Mouse (Mus musculus) CD4-positive, CD25-positive, alpha-beta regulatory T cell, adult 4 months (primary cell): ENCODE data around the gene Stk40. TPM values are rescaled to one million over a fixed set of nuclear protein-coding genes. Genes with fewer than 3 reads are reported as not detected.
"Not testable (repeated sequence)": the region's sequence is repeated elsewhere in the genome, so short reads cannot be mapped to it uniquely, and the experiment has no call there.

ENCODE experiments used
- ATAC-seq: one replicate; pipeline ENCODE4 v1.8.0; 2017
- polyA plus RNA-seq, 2 experiments: library from polyadenylated mRNA; unstranded; fragments of 100-300 nt; shearing (Covaris generic); gene quantifications; one replicate each; pipeline ENCODE4 v1.2.1; 2017

Gene Stk40
- polyA plus RNA-seq, 2 experiments from 2014 or later, result 11.4 to 23.2 TPM

- no peak for ATAC-seq
Measured at GRCm38 (mm10) chr4:126156617-126157016, 52.9 kb downstream of the Stk40 start.

GRCm38 (mm10) chr4:126157562-126157961, 53.8 kb downstream of the Stk40 start:
- peak; percentile 35 for ATAC-seq

GRCm38 (mm10) chr4:126159455-126159854, 55.7 kb downstream of the Stk40 start:
- ATAC-seq, result no peak

- no peak for ATAC-seq
Measured at GRCm38 (mm10) chr4:126160981-126161380, 57.2 kb downstream of the Stk40 start.

- no peak for ATAC-seq
Measured at GRCm38 (mm10) chr4:126161456-126161855, 57.7 kb downstream of the Stk40 start.

- ATAC-seq, result no peak
Measured at GRCm38 (mm10) chr4:126161986-126162385, 58.2 kb downstream of the Stk40 start.

GRCm38 (mm10) chr4:126162544-126163066, 58.8 kb downstream of the Stk40 start:
- peak; percentile 92 for ATAC-seq

- peak; percentile 35 for ATAC-seq
Measured at GRCm38 (mm10) chr4:126163067-126163659, 59.4 kb downstream of the Stk40 start, which contains the start of gene Sh3d21. TSS of gene Sh3d21 (minus strand) at chr4:126163491.

- no peak for ATAC-seq
Measured at GRCm38 (mm10) chr4:126163685-126164084, 59.9 kb downstream of the Stk40 start.

GRCm38 (mm10) chr4:126165092-126165491, 61.3 kb downstream of the Stk40 start:
- ATAC-seq, result not testable (repeated sequence)

- ATAC-seq, result no peak
Measured at GRCm38 (mm10) chr4:126166084-126166483, 62.3 kb downstream of the Stk40 start.

- no peak for ATAC-seq
Measured at GRCm38 (mm10) chr4:126168851-126169250, 65.1 kb downstream of the Stk40 start.

GRCm38 (mm10) chr4:126170737-126171136, 67.0 kb downstream of the Stk40 start:
- not testable (repeated sequence) for ATAC-seq

GRCm38 (mm10) chr4:126173800-126174199, 70.0 kb downstream of the Stk40 start:
- no peak for ATAC-seq

- not testable (repeated sequence) for ATAC-seq
Measured at GRCm38 (mm10) chr4:126175980-126176379, 72.2 kb downstream of the Stk40 start.

GRCm38 (mm10) chr4:126181170-126181957, 77.6 kb downstream of the Stk40 start:
- peak; percentile 96 for ATAC-seq

GRCm38 (mm10) chr4:126183034-126183433, 79.3 kb downstream of the Stk40 start:
- ATAC-seq, result no peak

GRCm38 (mm10) chr4:126187096-126187495, 83.3 kb downstream of the Stk40 start:
- no peak for ATAC-seq

Other genes with a start within 250 kb of the Stk40 start
- not detected for gene Csf3r, start 79.4 kb upstream of the Stk40 start, polyA plus RNA-seq
- 10 to 100 TPM; 49.0 to 58.9 TPM for gene Mrps15, start 57.0 kb upstream of the Stk40 start, polyA plus RNA-seq
- under 1 TPM in 1 of 2 experiments, not detected in 1; 0.70 TPM for gene Oscp1, start 45.4 kb upstream of the Stk40 start, polyA plus RNA-seq
- gene Lsm10, start 7.3 kb upstream of the Stk40 start, polyA plus RNA-seq, result 10 to 100 TPM; 68.6 to 76.0 TPM
- gene Eva1b, start 43.8 kb downstream of the Stk40 start, polyA plus RNA-seq, result 10 to 100 TPM; 10.5 to 12.7 TPM
- 1 to 10 TPM in 1 of 2 experiments, under 1 TPM in 1; 0.56 to 1.2 TPM for gene Sh3d21, start 59.5 kb downstream of the Stk40 start, polyA plus RNA-seq
- 100 to 1,000 TPM; 222 to 330 TPM for gene Thrap3, start 98.8 kb downstream of the Stk40 start, polyA plus RNA-seq
- 1 to 10 TPM; 2.0 to 6.3 TPM for gene Map7d1, start 152.4 kb downstream of the Stk40 start, polyA plus RNA-seq
- 100 to 1,000 TPM in 1 of 2 experiments, 10 to 100 TPM in 1; 64.4 to 121 TPM for gene Trappc3, start 158.4 kb downstream of the Stk40 start, polyA plus RNA-seq
- not detected for gene Col8a2, start 182.8 kb downstream of the Stk40 start, polyA plus RNA-seq
- gene Adprhl2, start 217.7 kb downstream of the Stk40 start, polyA plus RNA-seq, result 10 to 100 TPM; 20.3 to 33.8 TPM
- gene Tekt2, start 221.7 kb downstream of the Stk40 start, polyA plus RNA-seq, result not detected